Mouse (Mus musculus) neural tube, embryonic 15.5 days (tissue): ENCODE measurements around the gene Lsmem1. TPM values are rescaled to one million over a fixed set of nuclear protein-coding genes. Genes with fewer than 3 reads are reported as not detected.

Experiments used
- ATAC-seq: fragments of 200-750 bp; cut with Nextera tagmentation; 2 replicates; pipeline ENCODE4 v1.8.0; 2017; ENCODE audit warnings: mild to moderate bottlenecking, moderate TSS enrichment, moderate library complexity; ENCODE audit not compliant: low FRiP score
- H3K27ac ChIP-seq: fragments of 300-500 bp; sonication (generic); replicated peaks from 2 replicates; pipeline ENCODE4 v1.5.1; 2015; ENCODE audit warnings: mild to moderate bottlenecking, inconsistent platforms
- H3K27me3 ChIP-seq: fragments of 300-500 bp; sonication (generic); replicated peaks from 2 replicates; pipeline ENCODE4 v1.6.1; 2015; ENCODE audit warnings: inconsistent platforms
- H3K36me3 ChIP-seq: fragments of 300-500 bp; sonication (generic); 2 replicates; pipeline ENCODE4 v1.6.1; 2015; ENCODE audit warnings: inconsistent platforms
- H3K4me1 ChIP-seq: fragments of 300-500 bp; sonication (generic); 2 replicates; pipeline ENCODE4 v1.6.1; 2015; ENCODE audit warnings: inconsistent platforms
- H3K4me2 ChIP-seq: fragments of 300-500 bp; sonication (generic); 2 replicates; pipeline ENCODE4 v1.6.1; 2015; ENCODE audit warnings: inconsistent platforms, mild to moderate bottlenecking, moderate library complexity
- H3K4me3 ChIP-seq: fragments of 300-500 bp; sonication (generic); replicated peaks from 2 replicates; pipeline ENCODE4 v1.5.1; 2015; ENCODE audit warnings: mild to moderate bottlenecking, inconsistent platforms
- H3K9ac ChIP-seq: fragments of 300-500 bp; sonication (generic); replicated peaks from 2 replicates; pipeline ENCODE4 v1.6.1; 2015; ENCODE audit warnings: mild to moderate bottlenecking, inconsistent platforms
- H3K9me3 ChIP-seq: fragments of 300-500 bp; sonication (generic); replicated peaks from 2 replicates; pipeline ENCODE4 v1.6.1; 2016; ENCODE audit warnings: inconsistent platforms
- WGBS: fragments of 180-500 bp; shearing (Covaris S2); methylation state at CpG from one replicate; pipeline ENCODE4 v1.1.7; 2015; ENCODE audit warnings: mixed read lengths; 5-methylcytosine and 5-hydroxymethylcytosine counted together
- polyA plus RNA-seq: library from polyadenylated mRNA; unstranded; fragments of >200 nt; fragmentation: Nextera tagmentation; extraction: Ambion mirVana; gene quantifications from 2 replicates; pipeline ENCODE4 v1.2.1, GENCODE M21; 2015

Gene Lsmem1
- 0.40 and 0.59 TPM in 2 replicates for polyA plus RNA-seq

DNA sequence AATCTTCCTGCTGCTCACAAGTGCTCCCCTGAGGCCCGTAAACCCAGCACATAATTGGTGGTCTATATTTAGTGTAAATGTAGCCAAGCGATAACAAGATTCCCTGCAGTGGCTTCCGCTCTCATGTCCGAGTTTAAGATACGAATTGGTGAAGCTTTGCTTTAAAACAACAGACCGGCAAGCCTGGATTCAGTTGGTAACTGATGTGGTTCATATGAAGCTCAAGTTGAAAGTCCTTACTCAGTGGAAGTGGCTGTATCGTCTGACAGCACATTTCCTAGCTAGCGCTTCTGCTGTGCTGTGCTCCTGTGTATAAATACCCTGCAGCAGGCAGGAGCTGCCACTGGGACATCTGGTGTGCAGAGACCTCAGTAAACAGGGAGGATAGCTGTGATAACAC lies at the start of gene Lsmem1:
TSS of gene Lsmem1 (minus strand) at position 189 of the 400 bp plus-strand sequence.
- Histone ChIP-seq H3K9me3 (no peaks in the 10 kb centered on the region), H3K36me3 (peaks cover 20% of the 10 kb centered on the region), H3K4me1 (peaks cover 6% of the 10 kb centered on the region; the same call in 1 of the 2 replicates), H3K4me2 (no peak within 1 kb of the TSS), H3K27me3 (no peaks in the 10 kb centered on the region), H3K4me3 (no peak within 1 kb of the TSS), H3K27ac (no peak within 1 kb of the TSS), H3K9ac (no peak within 1 kb of the TSS)
- 62% methylated on average over 8 of the region's 8 CpGs for WGBS
- ATAC-seq, result peak; percentile 59; the same call in 1 of the 2 replicates

GRCm38 (mm10) chr12:40248454-40249180 lies 49.3 kb upstream of the Lsmem1 start, which contains the start of gene Ifrd1:
Gene Ifrd1 (minus strand): TSS chr12:40248504.
- Histone ChIP-seq H3K9ac (no peak within 1 kb of the TSS), H3K4me2 (no peak within 1 kb of the TSS), H3K4me1 (peaks cover 8% of the 10 kb centered on the region; the same call in 1 of the 2 replicates), H3K9me3 (no peaks in the 10 kb centered on the region), H3K27ac (no peak within 1 kb of the TSS), H3K27me3 (no peaks in the 10 kb centered on the region), H3K36me3 (no peaks in the 10 kb centered on the region), H3K4me3 (no peak within 1 kb of the TSS)
- ATAC-seq, result no peak
- 70% methylated on average over 5 of the region's 5 CpGs for WGBS

GRCm38 (mm10) chr12:40247976-40248375 lies 48.7 kb upstream of the Lsmem1 start:
- WGBS, result 76% methylated on average over 6 of the region's 6 CpGs
- H3K4me3 ChIP-seq, result no peak overlapping the region
- H3K9ac ChIP-seq, result no peak overlapping the region

DNA sequence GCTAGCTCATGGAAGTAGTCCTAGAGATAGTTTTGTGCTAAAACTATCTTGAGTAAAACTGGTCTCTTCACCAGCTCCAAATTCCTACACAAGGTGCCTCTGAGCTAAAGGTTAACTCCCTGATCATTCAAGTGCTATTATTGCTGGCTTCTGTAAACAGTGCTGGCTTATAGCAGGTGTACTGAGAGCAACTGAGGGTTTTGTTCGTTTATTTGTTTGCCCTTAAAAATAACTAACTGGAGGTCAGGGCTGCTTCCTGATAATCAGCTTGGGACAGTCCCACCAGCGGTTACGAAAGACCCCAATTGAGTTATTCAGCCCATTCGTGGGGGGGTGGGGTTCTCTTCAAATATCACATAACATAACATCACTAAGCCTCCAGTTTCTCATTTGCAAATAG lies 48.1 kb upstream of the Lsmem1 start:
- ATAC-seq, result no peak
- Histone ChIP-seq H3K4me3 (no peak overlapping the region), H3K27ac (no peak overlapping the region), H3K27me3 (no peaks in the 10 kb centered on the region), H3K9ac (no peak overlapping the region), H3K4me2 (no peak overlapping the region), H3K4me1 (peaks cover 8% of the 10 kb centered on the region; the same call in 1 of the 2 replicates), H3K9me3 (no peaks in the 10 kb centered on the region), H3K36me3 (no peaks in the 10 kb centered on the region)
- 81% methylated on average over 4 of the region's 4 CpGs for WGBS

More at GRCm38 (mm10) chr12:40247976-40248375, 48.7 kb upstream of the Lsmem1 start:
- H3K36me3 ChIP-seq, result no peaks in the 10 kb centered on the region
- H3K9me3 ChIP-seq, result no peaks in the 10 kb centered on the region
- no peak overlapping the region for H3K27ac ChIP-seq
- H3K4me1 ChIP-seq, result peaks cover 8% of the 10 kb centered on the region; the same call in 1 of the 2 replicates
- H3K4me2 ChIP-seq, result no peak overlapping the region
- no peaks in the 10 kb centered on the region for H3K27me3 ChIP-seq
- no peak for ATAC-seq

DNA sequence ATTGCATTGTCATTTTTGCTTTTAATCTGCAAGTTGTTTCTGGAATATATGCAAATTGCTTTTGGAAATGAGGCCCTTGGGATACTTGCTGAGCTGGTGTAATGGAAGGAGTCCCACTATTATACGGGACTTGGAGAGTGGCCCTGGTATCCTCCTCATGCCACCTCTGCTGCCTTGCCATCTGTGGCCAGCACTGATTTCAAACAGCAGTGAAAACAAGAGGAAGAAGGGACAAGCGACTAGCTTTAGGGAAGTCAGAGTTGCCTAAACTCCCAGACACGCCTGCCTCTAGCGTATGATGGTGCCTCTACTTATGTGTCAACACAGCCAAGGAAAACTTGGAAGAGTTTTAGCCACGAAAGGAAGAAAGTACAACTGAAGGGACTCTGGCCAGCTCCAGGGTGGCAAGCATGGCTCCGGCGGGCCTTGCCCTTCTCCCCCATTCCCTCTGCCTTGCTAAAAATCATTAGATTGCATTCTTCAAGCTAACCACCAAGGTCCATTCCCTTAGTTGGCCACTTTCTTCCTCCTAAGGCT lies 46.2 kb upstream of the Lsmem1 start:
- Histone ChIP-seq H3K9me3 (no peaks in the 10 kb centered on the region), H3K36me3 (no peaks in the 10 kb centered on the region), H3K4me2 (no peak overlapping the region), H3K9ac (no peak overlapping the region), H3K4me3 (no peak overlapping the region), H3K27ac (no peak overlapping the region), H3K27me3 (no peaks in the 10 kb centered on the region), H3K4me1 (peaks cover 8% of the 10 kb centered on the region; the same call in 1 of the 2 replicates)
- ATAC-seq, result no peak
- WGBS, result 85% methylated on average over 7 of the region's 7 CpGs

GRCm38 (mm10) chr12:40244926-40245325 lies 45.6 kb upstream of the Lsmem1 start:
- H3K27me3 ChIP-seq, result no peaks in the 10 kb centered on the region
- WGBS, result 87% methylated on average over 5 of the region's 5 CpGs
- no peak overlapping the region for H3K4me3 ChIP-seq
- H3K4me2 ChIP-seq, result no peak overlapping the region
- H3K9ac ChIP-seq, result no peak overlapping the region
- H3K4me1 ChIP-seq, result peaks cover 8% of the 10 kb centered on the region; the same call in 1 of the 2 replicates
- H3K36me3 ChIP-seq, result no peaks in the 10 kb centered on the region
- ATAC-seq, result no peak
- no peak overlapping the region for H3K27ac ChIP-seq
- H3K9me3 ChIP-seq, result no peaks in the 10 kb centered on the region

- Histone ChIP-seq H3K27ac (no peak overlapping the region), H3K36me3 (no peaks in the 10 kb centered on the region), H3K9me3 (no peaks in the 10 kb centered on the region), H3K4me1 (peaks cover 8% of the 10 kb centered on the region; the same call in 1 of the 2 replicates), H3K4me2 (peak overlapping the region; percentile 13; the same call in 1 of the 2 replicates), H3K9ac (no peak overlapping the region), H3K27me3 (no peaks in the 10 kb centered on the region), H3K4me3 (no peak overlapping the region)
- ATAC-seq, result no peak
- WGBS, result 52% methylated on average over 11 of the region's 11 CpGs
Measured at GRCm38 (mm10) chr12:40243821-40244221, 44.5 kb upstream of the Lsmem1 start.

DNA sequence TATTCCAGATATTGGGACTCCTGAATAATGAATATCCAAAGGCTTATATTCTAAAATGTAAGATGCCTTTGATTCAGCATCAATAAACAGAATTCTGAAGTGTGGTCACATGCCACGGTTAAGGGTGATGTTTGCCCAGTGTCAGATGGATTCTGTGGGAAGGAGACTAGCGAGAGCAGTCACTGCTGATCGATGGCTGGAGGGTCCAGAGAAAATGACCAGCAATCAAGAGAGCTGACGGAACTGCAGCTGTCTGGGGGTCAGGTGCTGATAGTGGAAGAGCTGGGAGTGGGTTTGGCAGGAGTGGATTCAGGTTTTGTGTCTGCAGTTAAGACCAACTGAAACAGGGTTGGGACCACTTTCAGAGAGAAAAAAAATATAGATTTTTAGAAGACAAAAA lies 44.0 kb upstream of the Lsmem1 start:
- 65% methylated on average over 4 of the region's 4 CpGs for WGBS
- Histone ChIP-seq H3K4me3 (no peak overlapping the region), H3K4me1 (peaks cover 8% of the 10 kb centered on the region; the same call in 1 of the 2 replicates), H3K27me3 (no peaks in the 10 kb centered on the region), H3K9ac (no peak overlapping the region), H3K36me3 (no peaks in the 10 kb centered on the region), H3K4me2 (no peak overlapping the region), H3K9me3 (no peaks in the 10 kb centered on the region), H3K27ac (no peak overlapping the region)
- no peak for ATAC-seq

DNA sequence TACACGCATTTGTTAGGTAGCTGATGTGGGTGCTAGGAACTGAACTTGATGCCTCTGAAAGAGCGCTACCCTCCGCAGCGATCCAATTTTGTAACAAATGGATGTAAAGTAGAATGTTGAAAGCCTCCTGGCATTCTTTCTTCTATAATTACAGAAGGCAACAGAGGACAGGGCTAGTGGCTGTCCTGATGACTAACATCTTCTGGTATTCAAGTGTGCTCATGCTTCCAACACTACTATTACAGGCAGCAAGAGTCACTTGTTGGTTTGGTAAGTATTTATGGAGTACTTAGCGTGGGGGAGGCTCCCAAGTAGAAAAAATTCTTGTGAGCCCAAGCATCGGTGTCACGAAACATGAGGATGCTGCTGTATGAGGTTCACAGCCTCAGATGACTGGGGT lies 39.9 kb upstream of the Lsmem1 start:
- H3K36me3 ChIP-seq, result no peaks in the 10 kb centered on the region
- no peak for ATAC-seq

DNA sequence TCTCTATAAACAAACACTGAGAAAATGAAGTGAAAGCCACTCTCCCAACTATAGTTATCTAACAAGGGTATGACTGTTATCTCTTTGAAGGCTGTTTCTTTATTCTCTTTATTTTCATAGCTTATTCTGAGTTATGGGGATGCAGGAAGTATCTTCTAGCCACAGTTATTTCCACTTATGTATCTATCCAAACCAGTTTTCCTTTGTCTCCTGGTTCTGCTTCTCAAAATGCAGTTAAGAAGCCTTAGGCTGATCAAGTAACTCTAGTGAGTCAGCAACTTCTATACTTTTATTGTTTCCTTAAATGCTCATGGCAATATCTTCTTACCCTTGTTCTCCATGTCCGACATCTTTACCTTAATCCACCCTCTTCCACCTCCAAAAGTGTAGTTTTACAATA lies 32.9 kb upstream of the Lsmem1 start:
- H3K4me2 ChIP-seq, result no peak overlapping the region
- H3K9me3 ChIP-seq, result no peaks in the 10 kb centered on the region
- no peaks in the 10 kb centered on the region for H3K4me1 ChIP-seq
- WGBS, result 97% methylated on average over 1 of the region's 1 CpGs
- H3K36me3 ChIP-seq, result no peaks in the 10 kb centered on the region
- H3K4me3 ChIP-seq, result no peak overlapping the region
- H3K27ac ChIP-seq, result no peak overlapping the region
- no peak for ATAC-seq
- H3K9ac ChIP-seq, result no peak overlapping the region
- no peaks in the 10 kb centered on the region for H3K27me3 ChIP-seq

More for the DNA sequence above, 39.9 kb upstream of the Lsmem1 start:
- no peak overlapping the region for H3K27ac ChIP-seq
- H3K9ac ChIP-seq, result no peak overlapping the region
- H3K4me3 ChIP-seq, result no peak overlapping the region
- H3K4me1 ChIP-seq, result peaks cover 4% of the 10 kb centered on the region; the same call in 1 of the 2 replicates
- H3K4me2 ChIP-seq, result no peak overlapping the region
- no peaks in the 10 kb centered on the region for H3K27me3 ChIP-seq
- 97% methylated on average over 7 of the region's 7 CpGs for WGBS
- no peaks in the 10 kb centered on the region for H3K9me3 ChIP-seq

GRCm38 (mm10) chr12:40231632-40232031 lies 32.3 kb upstream of the Lsmem1 start:
- Histone ChIP-seq H3K4me1 (no peaks in the 10 kb centered on the region), H3K27ac (no peak overlapping the region), H3K4me2 (no peak overlapping the region), H3K36me3 (no peaks in the 10 kb centered on the region), H3K9ac (no peak overlapping the region), H3K4me3 (no peak overlapping the region), H3K9me3 (no peaks in the 10 kb centered on the region), H3K27me3 (no peaks in the 10 kb centered on the region)
- WGBS, result 95% methylated on average over 2 of the region's 2 CpGs
- ATAC-seq, result no peak
